Mouse (Mus musculus): ENCODE measurements at regions not wholly inside any gene's neighbourhood (a gene's known extent, or its start where the extent isn't known, plus 50 kb on each side); places are given as distances from the start of the nearest gene placed in this dataset.

GRCm38 (mm10) chr2:48469357-48469756 lies 344.6 kb upstream of the Acvr2a start:
- no peak for DNase-seq

- DNase-seq, result no peak
Observed at GRCm38 (mm10) chr2:48473102-48473501, 340.8 kb upstream of the Acvr2a start.

GRCm38 (mm10) chr2:48474642-48475041 lies 339.3 kb upstream of the Acvr2a start:
- no peak for DNase-seq

DNA sequence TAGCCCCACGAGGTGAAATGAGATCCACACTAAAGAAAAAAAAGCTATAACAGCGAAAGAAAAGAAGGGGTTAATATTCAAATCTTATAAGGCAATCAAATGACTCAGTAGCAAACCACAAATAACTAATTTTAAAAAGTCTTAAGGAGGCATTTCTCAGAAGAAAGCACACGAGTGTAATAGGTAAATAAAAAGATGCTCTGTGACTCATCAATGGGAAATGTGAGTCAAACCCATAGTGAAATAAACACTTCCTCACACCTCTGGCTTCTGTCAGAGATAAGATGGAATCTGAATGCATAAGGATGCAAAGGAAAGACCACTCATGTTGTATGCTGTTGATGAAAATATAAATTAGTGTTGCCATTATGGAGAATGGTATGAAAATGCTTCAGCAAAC lies 337.1 kb upstream of the Acvr2a start:
- no peak for DNase-seq

GRCm38 (mm10) chr2:48477336-48477735 lies 336.6 kb upstream of the Acvr2a start:
- DNase-seq, result no peak

- no peak for DNase-seq
Observed at GRCm38 (mm10) chr2:48479601-48480000, 334.3 kb upstream of the Acvr2a start.

DNA sequence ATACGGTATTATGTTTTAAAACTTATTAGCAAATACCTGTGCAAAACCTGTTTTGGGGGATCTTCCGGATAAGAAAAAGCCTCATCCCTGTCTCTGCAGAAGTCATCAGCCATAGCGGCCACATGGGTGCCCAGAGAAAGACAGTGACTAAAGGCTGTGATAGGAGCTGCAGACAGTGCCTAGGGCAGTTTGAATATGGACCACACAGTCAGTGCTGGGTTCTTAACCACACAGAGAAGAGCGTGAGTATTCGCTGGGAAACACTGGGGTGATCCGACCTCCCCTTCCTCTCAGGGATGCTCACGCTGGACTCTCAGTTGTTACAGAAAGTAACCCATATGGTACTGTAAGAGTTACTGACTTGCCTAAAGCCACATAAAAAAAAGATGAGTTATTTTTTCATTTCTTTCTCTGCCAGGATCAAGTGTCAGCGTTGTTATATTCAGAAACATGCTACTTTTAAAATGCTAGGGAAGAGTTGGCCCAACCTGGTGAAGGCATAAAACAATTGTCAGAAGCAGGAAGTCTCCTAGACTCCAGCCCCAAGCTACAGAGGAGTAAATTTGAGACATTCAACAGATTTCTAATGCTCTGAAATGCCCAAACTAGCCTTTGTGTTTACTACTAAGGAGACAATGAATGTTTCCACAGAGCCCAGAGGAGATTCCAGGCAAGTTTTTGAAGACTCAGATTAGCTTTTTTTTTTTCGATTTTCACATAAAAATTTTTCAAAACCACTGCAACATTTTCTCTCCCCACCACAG lies 333.3 kb upstream of the Acvr2a start:
- no peak for DNase-seq

DNA sequence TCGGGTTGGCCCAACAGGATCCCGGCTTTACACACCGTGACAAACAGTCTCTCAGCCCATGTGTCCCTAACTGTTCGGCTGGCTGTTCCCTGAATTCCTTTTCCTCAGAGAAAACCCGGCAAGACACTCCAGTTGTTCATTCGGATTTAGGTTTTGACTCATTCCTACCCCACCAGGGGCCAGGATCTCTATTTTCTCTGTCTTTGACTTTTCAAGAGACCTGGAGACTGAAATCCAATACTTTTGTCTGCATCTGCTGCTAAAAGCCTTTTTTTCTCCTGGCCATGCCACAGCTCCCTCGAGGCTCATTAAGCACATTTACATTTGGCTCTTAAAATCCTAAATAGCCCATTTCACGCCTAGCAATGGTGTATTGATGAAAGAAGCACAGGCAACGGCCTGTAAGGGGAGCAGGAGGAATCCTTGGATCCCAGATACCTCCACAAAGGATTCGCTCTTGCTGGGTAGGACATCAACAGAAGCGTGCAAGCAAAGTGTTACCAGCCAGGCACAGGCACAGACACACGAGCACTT lies 332.6 kb upstream of the Acvr2a start:
- no peak for DNase-seq

GRCm38 (mm10) chr2:48493574-48493973 lies 320.3 kb upstream of the Acvr2a start:
- DNase-seq, result no peak

- no peak for DNase-seq
Observed at GRCm38 (mm10) chr2:48494065-48494464, 319.8 kb upstream of the Acvr2a start.

DNA sequence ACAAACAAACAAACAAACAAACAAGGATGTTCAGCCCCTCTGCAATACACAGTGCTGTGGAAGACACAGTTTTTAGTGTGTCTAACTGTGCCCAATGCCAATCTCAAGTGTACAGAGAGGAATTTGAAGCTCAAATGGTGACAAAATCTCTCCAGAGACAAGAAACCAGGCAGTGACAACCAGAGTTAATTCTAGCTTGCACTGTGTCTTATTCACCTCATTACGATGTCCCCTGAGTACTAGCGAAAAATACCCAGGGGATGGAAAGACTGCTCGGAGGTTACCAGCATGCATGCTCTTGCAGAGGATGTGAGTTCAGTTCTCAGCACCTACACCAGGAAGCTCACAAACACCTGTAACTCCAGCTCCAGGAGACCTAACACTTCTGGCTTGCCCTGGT lies 319.3 kb upstream of the Acvr2a start:
- no peak for DNase-seq

GRCm38 (mm10) chr2:48498047-48498723 lies 315.7 kb upstream of the Acvr2a start:
- no peak for DNase-seq

GRCm38 (mm10) chr2:48499396-48499795 lies 314.5 kb upstream of the Acvr2a start:
- no peak for DNase-seq

GRCm38 (mm10) chr2:48501387-48501786 lies 312.5 kb upstream of the Acvr2a start:
- no peak for DNase-seq

- no peak for DNase-seq
Observed at GRCm38 (mm10) chr2:48513848-48514247, 300.1 kb upstream of the Acvr2a start.

- DNase-seq, result no peak
Observed at GRCm38 (mm10) chr2:48519838-48520404, 294.0 kb upstream of the Acvr2a start.

DNA sequence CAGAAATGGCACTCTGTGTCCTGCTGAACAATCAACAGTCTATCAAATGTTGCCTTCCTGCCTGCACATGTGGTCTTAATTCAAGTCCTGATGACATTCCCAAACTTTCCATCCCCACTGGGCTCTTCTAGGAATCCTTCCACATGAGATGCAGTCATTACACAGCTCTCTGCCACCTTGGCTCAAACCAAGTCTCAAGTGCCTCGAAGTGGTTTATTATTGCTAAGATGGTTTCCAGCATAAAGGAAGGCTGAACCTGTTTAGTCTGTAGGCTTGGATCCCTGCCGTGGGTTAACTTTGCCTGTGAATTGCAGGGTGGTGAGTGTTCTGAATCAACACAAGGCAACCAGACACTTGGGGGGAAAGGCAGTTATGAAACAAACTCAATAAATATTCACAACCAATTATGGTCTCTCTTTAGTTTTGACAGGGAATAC lies 293.4 kb upstream of the Acvr2a start:
- DNase-seq, result no peak

- DNase-seq, result no peak
Observed at GRCm38 (mm10) chr2:48535453-48535852, 278.5 kb upstream of the Acvr2a start.

- no peak for DNase-seq
Observed at GRCm38 (mm10) chr2:48536930-48537329, 277.0 kb upstream of the Acvr2a start.

- no peak for DNase-seq
Observed at GRCm38 (mm10) chr2:48538668-48539341, 275.1 kb upstream of the Acvr2a start.

- DNase-seq, result no peak
Observed at GRCm38 (mm10) chr2:48539465-48540055, 274.3 kb upstream of the Acvr2a start.

DNA sequence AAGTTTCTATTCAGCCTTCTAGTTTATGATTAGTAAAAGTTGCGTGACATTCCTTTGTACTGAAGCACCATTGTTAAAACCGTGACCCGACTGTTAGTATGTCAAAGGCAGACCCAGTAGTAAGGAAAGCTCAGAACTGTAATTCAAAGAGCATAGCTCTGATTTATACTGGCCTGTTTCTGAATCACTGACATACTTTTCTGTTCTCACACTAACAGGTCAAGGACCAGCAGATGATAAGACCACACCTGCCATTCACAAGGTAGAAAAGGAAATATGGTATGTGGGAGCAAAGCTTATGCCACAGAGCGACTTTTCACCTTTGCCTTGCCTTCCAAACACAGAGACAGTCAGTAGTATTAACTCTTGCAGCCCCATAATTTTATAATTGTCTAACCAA lies 269.5 kb upstream of the Acvr2a start:
- no peak for DNase-seq

DNA sequence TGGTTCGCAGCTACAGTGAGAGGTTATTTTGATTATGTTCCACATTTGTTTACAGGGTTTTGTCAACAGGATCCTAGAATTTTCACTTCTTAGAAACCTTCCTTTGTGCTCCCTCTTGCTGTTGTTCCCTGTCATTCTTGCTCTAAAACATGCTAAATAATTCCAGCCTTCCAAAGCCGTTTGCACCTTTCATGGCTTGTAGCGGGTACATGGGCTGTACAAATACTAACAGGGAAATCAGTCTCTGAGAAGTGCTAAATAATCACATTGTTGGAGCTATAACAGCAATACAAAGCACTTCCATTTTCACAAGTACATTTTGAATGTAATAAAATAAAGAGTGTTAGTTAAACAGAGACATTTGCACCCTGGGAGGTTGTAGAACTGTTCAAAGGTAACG lies 268.8 kb upstream of the Acvr2a start:
- no peak for DNase-seq

All from spleen, adult 18-20 months (tissue).